Mouse (Mus musculus) CH12.LX (cell line): ENCODE measurements around the gene Grin2a.

Source experiments
- BHLHE40 ChIP-seq: IDR thresholded peaks from 2 replicates; pipeline ENCODE4 v1.6.1; 2011; ENCODE audit warnings: mild to moderate bottlenecking, low read depth, low read length, improper control_type of control experiment
- CTCF ChIP-seq, 2 experiments: IDR thresholded peaks in 1 of 2; conservative IDR thresholded peaks in 1 of 2; 2 replicates each; pipeline ENCODE4 v1.5.1; 2011 to 2012; ENCODE audit warnings: low read depth in 2 of 2, low read length in 2 of 2, improper control_type of control experiment in 1 of 2, inconsistent platforms in 1 of 2, mild to moderate bottlenecking in 1 of 2, moderate library complexity in 1 of 2
- MAFK ChIP-seq: IDR thresholded peaks from 2 replicates; pipeline ENCODE4 v1.6.1; 2011; ENCODE audit warnings: low read length, improper control_type of control experiment; ENCODE audit not compliant: insufficient replicate concordance
- POLR2A ChIP-seq: IDR thresholded peaks from 2 replicates; pipeline ENCODE4 v1.6.1; 2011; ENCODE audit warnings: low read depth, mild to moderate bottlenecking, improper control_type of control experiment, low read length
- POLR2AphosphoS2 ChIP-seq: IDR thresholded peaks from 2 replicates; pipeline ENCODE4 v1.6.1; 2011; ENCODE audit warnings: low read depth, low read length, improper control_type of control experiment
- RCOR1 ChIP-seq: conservative IDR thresholded peaks from 2 replicates; pipeline ENCODE4 v1.6.1; 2012; ENCODE audit warnings: low read depth, mild to moderate bottlenecking, inconsistent platforms, low read length, improper control_type of control experiment
- TCF12 ChIP-seq: IDR thresholded peaks from 2 replicates; pipeline ENCODE4 v1.6.1; 2014; ENCODE audit warnings: low read depth, mild to moderate bottlenecking, inconsistent platforms, low read length, improper control_type of control experiment

GRCm38 (mm10) chr16:9670750-9671161 is 324.6 kb downstream of the Grin2a start:
- TF ChIP-seq CTCF (conservative IDR thresholded peaks at IDR 0.05 in 1 of 2, IDR thresholded peaks at IDR 0.05 in 1 of 2; ENCODE audit: low read depth in 2 of 2, low read length in 2 of 2) (no peak), POLR2AphosphoS2 (no peak), RCOR1 (no peak), MAFK (no peak), BHLHE40 (no peak), POLR2A (no peak), TCF12 (no peak)
